Mouse (Mus musculus) ES-E14 (cell line): Measurements from ENCODE around the gene Gm884.

Experiments used
- CHD2 ChIP-seq: IDR thresholded peaks from 2 replicates; pipeline ENCODE4 v1.6.1; 2014; ENCODE audit warnings: mild to moderate bottlenecking, low read depth, low read length, inconsistent platforms
- HCFC1 ChIP-seq: IDR thresholded peaks from 2 replicates; pipeline ENCODE4 v1.6.1; 2012; ENCODE audit warnings: low read length, inconsistent platforms, borderline replicate concordance; ENCODE audit not compliant: insufficient read depth
- MAFK ChIP-seq: IDR thresholded peaks from 2 replicates; pipeline ENCODE4 v1.6.1; 2014; ENCODE audit warnings: mild to moderate bottlenecking, low read depth, low read length, inconsistent platforms; ENCODE audit not compliant: insufficient read depth
- ZC3H11A ChIP-seq: IDR thresholded peaks from 2 replicates; pipeline ENCODE4 v1.6.1; 2012; ENCODE audit warnings: low read depth, mild to moderate bottlenecking, inconsistent platforms, low read length, borderline replicate concordance

DNA sequence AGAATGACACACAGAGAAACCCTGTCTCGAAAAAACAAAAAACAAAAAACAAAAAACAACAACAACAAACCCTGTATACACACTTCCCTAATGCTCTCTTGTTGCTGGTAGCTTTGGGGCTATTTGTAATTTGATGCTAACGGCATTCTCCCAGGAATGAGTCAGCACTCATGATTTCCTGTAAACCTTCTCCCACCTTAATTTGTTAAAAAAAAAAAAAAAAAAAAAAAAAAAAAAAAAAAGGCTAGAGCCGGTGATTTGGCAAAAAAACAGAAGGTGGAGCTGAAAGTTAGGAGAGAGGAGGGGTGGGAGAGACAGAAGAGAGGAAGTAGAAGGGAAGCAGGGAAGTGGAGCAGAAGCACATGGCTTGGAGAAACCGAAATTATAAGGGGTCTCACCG is 14.3 kb downstream of the Gm884 start:
- TF ChIP-seq CHD2 (no peak), ZC3H11A (no peak), HCFC1 (no peak), MAFK (peak; percentile 41; the same call in 1 of the 2 replicates)
